Mouse (Mus musculus) gastrocnemius, adult 2 months (tissue): Measurements from ENCODE around the gene Mrpl55. TPM values are rescaled to one million over a fixed set of nuclear protein-coding genes. Genes with fewer than 3 reads are reported as not detected.
"Not testable (repeated sequence)": the region's sequence is repeated elsewhere in the genome, so short reads cannot be mapped to it uniquely, and the experiment has no call there.

Experiments used
- DNase-seq: peaks from one replicate; pipeline ENCODE4 v3.0.0; 2022
- H3K27ac ChIP-seq: fragments of 200-600 bp; 2 replicates; pipeline ENCODE4 v1.8.1; 2022; ENCODE audit warnings: mild to moderate bottlenecking
- H3K4me3 ChIP-seq: fragments of 200-600 bp; 2 replicates; pipeline ENCODE4 v1.8.1; 2022; ENCODE audit warnings: mild to moderate bottlenecking, moderate library complexity
- CTCF ChIP-seq: fragments of 200-600 bp; IDR thresholded peaks from 2 replicates; pipeline ENCODE4 v1.8.1; 2022; ENCODE audit warnings: antibody characterized with exemption, mild to moderate bottlenecking, moderate library complexity
- intact Hi-C: fragments of 180-260 bp; cut with DNase I; formaldehyde crosslinking; loops from one replicate; pipeline ENCODE4 v1.15.1; 2025
- total RNA-seq, 2 experiments: library from RNA; stranded (reverse); gene quantifications; 2 replicates each; pipeline ENCODE4 v1.2.3; 2021

Gene Mrpl55
- total RNA-seq, 2 experiments from 2014 or later, result 49.7 to 71.0 TPM

DNA sequence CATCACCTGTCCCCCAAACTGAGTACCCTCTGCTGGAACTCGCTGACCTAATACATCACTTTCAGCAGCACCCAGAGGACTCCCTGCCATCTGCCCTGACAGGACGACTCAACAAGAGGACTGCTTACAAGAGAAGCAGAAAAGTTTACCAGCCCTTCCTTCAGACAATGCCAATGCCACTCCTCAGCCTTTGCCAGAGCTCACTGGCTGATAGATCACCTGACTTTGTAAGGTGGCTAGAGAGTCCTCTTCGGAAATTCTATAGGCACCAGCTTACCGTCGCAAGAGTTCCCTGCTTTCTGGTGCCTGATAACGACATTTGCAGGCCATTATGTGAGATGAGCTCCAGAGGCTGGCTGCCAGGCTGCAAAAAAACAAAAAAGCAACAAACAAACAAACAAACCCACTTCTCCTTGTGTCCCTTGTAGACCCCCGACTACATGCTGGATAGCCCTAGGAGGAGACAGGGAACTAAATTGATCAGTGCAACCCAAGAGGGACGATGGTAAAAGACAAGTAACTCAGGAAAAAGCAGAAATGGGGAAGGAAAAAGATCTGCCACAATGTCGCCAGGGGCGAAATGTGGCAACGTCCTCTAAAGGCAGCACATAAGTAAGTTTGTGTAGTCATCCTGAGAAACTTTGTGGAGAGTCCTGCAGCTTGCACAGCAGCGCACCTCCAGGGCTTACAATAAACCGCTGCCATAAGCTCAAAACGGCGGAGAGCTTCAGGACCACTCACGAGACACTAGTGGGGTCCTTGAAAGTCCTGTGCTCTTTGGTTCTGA, 877 bp upstream of the Mrpl55 start:
- DNase-seq, result no peak
- TF ChIP-seq CTCF, result no peak
- intact Hi-C loops, result no loop called here
- Histone ChIP-seq H3K27ac (peak overlapping the region; percentile 94), H3K4me3 (peak overlapping the region; percentile 94)

DNA sequence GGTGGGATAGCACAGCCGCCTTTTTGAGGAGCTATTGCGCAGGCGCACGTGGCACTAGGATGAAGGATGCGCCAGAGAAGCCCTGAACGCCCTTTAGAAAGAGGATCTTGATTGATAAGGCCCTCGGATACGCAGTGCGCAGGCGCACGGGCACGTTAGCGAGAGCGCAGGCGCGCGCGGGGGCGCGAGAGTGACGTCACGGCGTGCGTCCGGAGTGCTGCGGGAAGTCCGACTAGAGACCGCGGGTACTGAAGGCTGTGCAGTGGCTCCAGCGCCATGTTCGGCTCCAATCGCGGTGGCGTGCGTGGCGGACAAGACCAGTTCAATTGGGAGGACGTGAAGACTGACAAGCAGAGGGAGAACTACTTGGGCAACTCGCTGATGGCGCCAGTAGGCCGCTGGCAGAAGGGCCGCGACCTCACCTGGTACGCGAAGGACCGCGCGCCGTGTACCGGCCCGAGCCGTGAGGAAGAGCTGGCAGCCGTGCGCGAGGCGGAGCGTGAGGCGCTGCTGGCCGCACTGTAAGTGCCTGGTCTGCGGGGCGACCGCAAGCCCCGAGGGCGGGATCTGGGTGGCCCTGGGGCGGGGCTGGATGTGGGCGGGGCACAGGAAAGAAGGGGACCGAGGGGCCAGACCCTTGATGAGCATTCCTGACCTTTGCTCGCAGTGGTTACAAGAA, 6.0 kb downstream of the Mrpl55 start, which contains the start of gene 2310033P09Rik:
Gene 2310033P09Rik (plus strand): TSS at position 169 of the 679 bp plus-strand sequence.
- Histone ChIP-seq H3K27ac (peak within 1 kb of the TSS; percentile 96), H3K4me3 (peak within 1 kb of the TSS; percentile 86)
- intact Hi-C loops, result no loop called here
- no peak for TF ChIP-seq CTCF
- DNase-seq, result peak; percentile 94

DNA sequence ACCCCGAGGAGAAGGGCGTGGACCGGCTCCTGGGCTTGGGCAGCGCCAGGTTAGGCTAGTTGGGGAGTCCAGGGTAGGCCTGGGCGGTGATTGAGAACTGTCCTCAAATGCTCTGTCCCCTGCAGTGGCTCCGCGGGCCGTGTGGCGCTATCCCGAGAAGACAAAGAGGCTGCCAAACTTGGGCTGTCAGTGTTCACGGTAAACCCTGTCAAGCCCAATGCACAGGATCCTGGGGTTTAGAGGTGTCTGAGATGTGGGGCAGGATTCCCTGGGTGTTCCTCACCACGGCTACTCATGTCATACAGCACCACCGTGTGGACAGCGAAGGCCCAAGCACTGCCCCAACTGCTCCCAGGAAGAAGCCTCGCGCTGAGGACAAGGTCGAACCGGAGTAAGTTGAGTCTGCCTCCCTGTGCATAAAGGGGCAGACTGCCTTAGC, 6.7 kb downstream of the Mrpl55 start:
- TF ChIP-seq CTCF, result peak; percentile 65
- intact Hi-C loops, result no loop called here
- H3K27ac ChIP-seq, result peak overlapping the region; percentile 96
- DNase-seq, result peak; percentile 67
- H3K4me3 ChIP-seq, result peak overlapping the region; percentile 86

DNA sequence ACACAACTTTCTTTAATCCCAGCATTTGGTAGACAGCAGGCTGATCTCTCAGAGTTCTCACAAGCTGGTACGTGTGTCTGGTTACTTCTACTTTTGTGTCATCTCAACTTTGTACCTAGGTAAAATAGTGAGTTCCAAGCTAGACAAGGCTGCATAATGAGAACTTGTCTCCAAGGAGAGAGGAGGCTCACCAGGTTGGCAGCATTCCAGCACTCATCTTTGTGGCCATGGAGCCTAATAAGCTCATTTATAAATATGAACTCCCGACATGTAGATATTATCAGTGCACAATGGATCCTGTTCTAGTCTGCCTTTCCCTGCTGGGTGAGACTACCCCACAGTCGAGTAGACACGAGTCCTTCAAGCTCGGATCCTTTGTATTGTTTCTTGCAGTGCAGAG, 7.3 kb downstream of the Mrpl55 start:
- Histone ChIP-seq H3K4me3 (peak overlapping the region; percentile 86; the same call in 1 of the 2 replicates), H3K27ac (peak overlapping the region; percentile 96; the same call in 1 of the 2 replicates)
- no peak for TF ChIP-seq CTCF
- intact Hi-C loops, result no loop called here
- no peak for DNase-seq

DNA sequence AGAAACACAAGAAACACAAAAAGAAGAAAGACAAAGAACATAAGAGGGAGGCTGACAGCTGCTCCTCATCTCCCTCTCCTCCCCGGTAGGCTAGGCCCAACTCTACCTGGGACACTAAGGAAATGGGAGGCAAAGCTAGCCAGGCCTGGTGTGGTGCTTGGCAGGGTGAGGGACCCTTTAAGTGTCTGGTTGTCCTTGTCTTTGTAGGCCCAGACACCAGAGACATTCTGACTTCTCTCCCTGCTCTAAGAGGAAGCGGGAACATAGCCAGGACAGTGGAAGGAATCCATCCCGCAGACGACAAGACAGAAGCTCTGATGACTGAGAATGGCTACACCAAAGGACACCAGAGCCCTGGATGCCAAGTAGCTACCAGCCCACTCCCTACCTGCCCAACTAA, 7.7 kb downstream of the Mrpl55 start:
- intact Hi-C loops, result no loop called here
- no peak for DNase-seq
- no peak overlapping the region for H3K4me3 ChIP-seq
- H3K27ac ChIP-seq, result no peak overlapping the region
- TF ChIP-seq CTCF, result no peak

DNA sequence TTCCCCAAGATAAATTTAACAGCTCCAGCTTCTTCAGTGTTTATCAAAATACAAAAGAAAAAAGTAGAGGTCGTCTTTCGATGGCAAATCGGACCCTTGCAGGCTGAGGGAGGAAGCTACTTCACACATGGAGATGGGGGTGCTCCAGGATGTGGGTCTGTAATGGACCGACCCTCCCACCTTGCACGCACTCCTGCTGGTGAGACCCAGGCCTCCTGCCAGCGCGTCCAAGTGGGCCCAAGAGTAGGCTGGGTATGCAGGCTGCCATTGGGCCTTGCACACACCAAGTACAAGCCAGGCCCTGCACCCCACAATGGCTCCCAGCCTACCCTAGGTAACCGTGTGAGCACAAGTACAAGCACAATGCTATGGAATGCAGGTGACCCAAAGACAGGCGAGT, 9.3 kb downstream of the Mrpl55 start:
- H3K27ac ChIP-seq, intact Hi-C loops, H3K4me3 ChIP-seq, DNase-seq: not testable (repeated sequence)

DNA sequence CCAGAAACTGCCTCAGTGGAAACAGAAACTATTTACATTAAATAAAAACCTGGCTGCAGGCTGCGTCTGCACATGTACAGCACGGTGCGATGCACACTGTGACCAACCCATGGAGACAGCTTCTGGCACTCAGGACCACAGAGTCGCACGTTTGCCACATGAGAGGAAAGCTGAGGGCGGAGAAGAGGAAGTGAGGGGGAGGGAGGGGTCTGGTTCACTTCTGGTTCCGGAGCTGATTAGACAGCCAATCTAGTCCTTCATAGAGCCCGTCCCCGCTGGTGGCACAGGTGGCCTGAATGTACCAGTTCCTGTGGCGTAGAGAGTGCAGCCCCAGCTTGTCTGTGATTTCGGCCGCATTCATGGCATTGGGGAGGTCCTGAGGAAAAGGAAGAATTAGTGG, 10.0 kb downstream of the Mrpl55 start:
- DNase-seq, H3K4me3 ChIP-seq, intact Hi-C loops, H3K27ac ChIP-seq: not testable (repeated sequence)

DNA sequence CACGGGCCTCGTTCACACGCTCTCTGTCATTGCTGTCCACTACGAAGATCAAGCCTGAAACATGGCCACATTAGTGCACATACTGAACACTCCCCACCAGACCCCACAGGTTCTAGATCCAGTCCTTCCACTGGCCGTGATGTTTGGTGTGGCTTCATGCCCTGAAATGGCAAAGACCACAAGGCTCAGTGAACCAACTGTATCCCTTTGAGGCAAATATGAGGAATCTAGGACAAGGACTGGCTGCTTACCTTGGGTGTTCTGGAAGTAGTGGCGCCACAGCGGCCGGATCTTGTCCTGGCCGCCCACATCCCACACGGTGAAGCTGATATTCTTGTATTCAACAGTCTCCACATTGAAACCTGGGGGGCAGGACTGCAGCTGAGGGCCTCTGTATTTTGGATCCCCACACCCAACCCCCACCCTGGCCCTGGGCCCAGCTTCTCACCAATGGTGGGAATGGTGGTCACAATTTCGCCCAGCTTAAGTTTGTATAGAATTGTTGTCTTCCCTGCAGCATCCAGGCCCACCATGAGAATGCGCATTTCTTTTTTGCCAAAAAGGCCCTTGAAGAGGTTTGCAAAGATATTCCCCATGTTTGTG, 10.7 kb downstream of the Mrpl55 start:
- intact Hi-C loops, result no loop called here
- no peak for TF ChIP-seq CTCF
- no peak overlapping the region for H3K4me3 ChIP-seq
- no peak for DNase-seq
- no peak overlapping the region for H3K27ac ChIP-seq

DNA sequence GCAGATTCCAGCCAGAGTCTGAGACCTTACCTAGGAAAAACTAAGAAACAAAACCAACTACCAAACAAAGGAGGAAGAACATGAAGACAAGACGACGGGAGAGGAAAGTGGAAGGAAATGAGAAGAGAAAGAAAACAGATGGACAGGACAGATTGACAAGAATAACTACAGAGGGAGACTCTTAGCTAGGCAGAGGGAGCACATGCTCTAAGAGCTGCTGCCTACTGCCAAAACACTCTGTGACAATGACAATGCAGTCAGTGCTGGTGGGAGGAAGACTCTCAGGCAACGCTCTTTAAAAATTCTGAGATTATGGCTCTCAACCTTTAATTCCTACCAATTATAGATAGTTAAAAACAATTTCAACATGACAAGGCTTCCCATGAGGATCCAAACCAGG, 14.7 kb downstream of the Mrpl55 start:
- H3K27ac ChIP-seq, result no peak overlapping the region
- no peak overlapping the region for H3K4me3 ChIP-seq
- DNase-seq, result no peak
- TF ChIP-seq CTCF, result no peak
- intact Hi-C loops, result no loop called here

DNA sequence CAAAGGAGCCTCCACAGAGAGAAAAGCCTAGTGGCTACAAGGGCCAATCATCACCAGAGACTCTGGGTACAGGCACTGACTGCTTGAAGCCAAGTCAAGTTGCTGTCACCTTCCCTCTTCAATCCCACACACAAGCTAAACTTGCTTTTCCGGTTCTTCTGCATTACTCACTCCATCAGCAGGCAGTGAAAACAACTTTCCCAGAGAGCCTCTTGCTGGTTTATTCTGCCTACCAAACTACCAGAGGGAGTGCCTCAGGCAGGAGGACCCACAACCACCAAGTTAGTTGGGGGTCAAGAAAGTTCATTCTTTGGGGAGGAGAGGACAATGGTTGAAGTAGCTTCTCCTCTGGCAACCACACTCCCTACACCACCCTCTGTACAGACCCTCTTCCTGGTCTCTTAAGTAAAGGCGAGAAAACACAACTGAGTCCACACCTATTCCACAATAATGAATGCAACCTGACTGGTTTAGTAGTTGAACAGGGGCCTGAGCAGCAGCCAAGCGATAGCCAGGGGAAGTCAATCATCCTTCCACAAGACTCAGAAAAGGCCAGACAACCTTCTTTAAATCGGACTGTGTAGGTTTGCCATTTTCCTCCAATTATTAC, 16.2 kb downstream of the Mrpl55 start:
- TF ChIP-seq CTCF, result no peak
- Histone ChIP-seq H3K4me3 (no peak overlapping the region), H3K27ac (no peak overlapping the region)
- intact Hi-C loops, result no loop called here
- DNase-seq, result no peak

DNA sequence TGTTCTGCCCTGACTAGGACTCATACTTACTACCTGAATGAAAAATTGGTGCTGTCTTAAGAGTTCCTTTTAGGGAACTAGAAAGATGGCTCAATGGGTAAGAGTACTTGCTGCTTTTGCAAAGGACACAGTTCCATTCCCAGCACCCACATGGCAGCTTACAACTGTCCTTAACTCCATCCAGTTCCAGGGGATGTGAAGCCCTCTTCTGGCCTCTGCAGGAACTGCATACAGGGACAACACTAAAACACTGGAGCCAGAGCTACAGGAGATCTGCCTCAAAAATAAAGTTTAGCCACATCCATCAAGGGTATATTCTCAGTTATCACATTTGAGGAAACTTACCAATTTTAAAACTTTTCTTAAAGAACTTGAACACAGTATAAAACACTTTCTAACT, 16.8 kb downstream of the Mrpl55 start:
- Histone ChIP-seq H3K4me3 (no peak overlapping the region), H3K27ac (no peak overlapping the region)
- TF ChIP-seq CTCF, result peak; percentile 64
- intact Hi-C loops, result no loop called here
- DNase-seq, result no peak

DNA sequence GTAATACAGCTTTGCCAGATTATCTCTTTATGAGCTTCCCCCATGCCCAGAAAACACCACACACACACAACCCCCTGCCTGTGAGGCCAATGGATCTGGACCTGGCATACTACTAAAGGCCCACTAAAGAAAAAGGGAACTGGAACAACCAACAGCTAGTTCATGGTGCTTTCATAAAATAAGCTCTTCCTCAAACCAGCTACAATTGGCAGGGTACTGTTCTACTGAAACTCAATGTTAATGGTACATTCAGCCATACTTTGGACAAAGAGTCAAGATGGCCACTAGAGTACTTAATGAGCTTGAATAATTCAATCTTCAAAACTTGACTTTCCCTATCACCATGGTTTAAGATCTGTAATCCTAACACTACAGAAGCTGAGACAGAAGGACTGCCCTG, 19.3 kb downstream of the Mrpl55 start:
- no peak for DNase-seq
- intact Hi-C loops, result no loop called here
- TF ChIP-seq CTCF, result no peak
- H3K4me3 ChIP-seq, result no peak overlapping the region
- H3K27ac ChIP-seq, result no peak overlapping the region

DNA sequence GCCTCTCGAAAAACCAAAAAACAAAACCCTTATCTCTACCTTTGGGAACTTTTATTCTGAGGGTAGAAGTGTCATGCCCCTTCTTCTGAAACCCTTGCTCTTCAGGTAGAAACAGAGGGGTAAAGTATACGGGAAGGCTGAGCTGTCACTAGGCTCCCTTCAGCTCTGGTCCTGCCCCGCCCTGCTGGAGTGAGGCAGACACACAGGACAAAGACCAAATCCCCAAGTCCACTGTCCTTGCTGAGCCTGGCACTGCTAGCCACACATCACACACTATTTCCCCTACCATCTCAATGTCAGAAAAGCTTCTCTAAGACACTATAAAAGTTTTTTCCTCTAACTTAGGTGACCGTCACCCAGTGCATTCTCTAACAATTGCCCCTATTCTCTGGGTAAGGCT, 20.0 kb downstream of the Mrpl55 start:
- intact Hi-C loops, result no loop called here
- no peak for DNase-seq
- H3K4me3 ChIP-seq, result no peak overlapping the region
- TF ChIP-seq CTCF, result no peak
- H3K27ac ChIP-seq, result no peak overlapping the region
